Mouse (Mus musculus) ovary, adult 10 weeks (tissue): ENCODE data around the gene Tpm3-rs7. TPM values are rescaled to one million over a fixed set of nuclear protein-coding genes. Genes with fewer than 3 reads are reported as not detected.

ENCODE experiments used
- polyA plus RNA-seq: library from polyadenylated mRNA; stranded (reverse); fragments of 350-450 nt; fragmentation: Illumina TruSeq; extraction: RNeasy Lipid Tissue Mini Kit (QIAGEN cat#74804); gene quantifications from one replicate; pipeline ENCODE4 v1.2.3, GENCODE M21; 2014

The Tpm3-rs7 gene
- polyA plus RNA-seq, result 1.9 TPM

GRCm38 (mm10) chr14:113314499-113314898 lies at the start of gene Tpm3-rs7:
Gene Tpm3-rs7 (plus strand): TSS chr14:113314608.

